Mouse (Mus musculus) cerebellum, adult 2 months (tissue): ENCODE results near the gene Sec1.

Experiments used
- CTCF ChIP-seq: fragments of 200-500 bp; IDR thresholded peaks from 2 replicates; pipeline ENCODE4 v1.5.1; 2011; ENCODE audit warnings: low read depth, mild to moderate bottlenecking, control low read depth, low read length, moderate library complexity, borderline replicate concordance; ENCODE audit not compliant: insufficient read depth
- POLR2A ChIP-seq: fragments of 200-500 bp; IDR thresholded peaks from 2 replicates; pipeline ENCODE4 v1.6.1; 2011; ENCODE audit warnings: low read length, control low read depth, borderline replicate concordance; ENCODE audit not compliant: insufficient read depth

DNA sequence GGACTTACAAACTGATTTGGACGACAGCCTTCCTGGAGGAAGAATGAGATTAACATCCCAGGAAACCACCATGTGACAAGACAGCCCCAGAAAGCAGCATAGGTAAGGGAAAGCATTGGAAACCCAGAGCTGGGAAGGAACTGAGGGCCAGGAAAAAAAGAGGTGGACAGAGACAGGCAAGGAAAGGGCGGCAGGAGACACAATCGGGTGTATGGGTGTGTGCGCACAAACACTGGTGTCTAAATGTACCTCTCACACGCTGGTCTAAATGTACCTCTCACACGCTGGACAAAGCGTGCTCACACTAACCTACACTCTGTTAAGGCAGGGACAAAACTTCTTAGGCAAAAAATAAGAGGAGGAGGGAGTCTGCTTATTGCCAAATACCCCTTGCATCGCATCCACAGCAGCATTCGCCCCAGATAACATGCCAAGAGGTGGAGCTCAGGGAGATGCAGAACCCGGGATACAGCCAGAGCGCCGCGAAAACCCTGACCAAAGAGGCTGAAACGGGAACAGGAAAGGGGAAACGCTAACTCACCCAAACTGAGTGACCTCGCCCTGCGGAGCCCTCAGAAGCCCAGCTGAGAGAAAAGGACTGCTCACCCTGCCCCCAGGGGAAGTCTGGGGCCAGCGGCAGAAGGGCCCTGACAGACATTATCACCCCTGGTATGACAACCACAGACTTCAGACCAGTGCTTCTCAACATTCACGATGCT lies 21.7 kb upstream of the Sec1 start:
- TF ChIP-seq POLR2A (no peak), CTCF (no peak)
